Mouse (Mus musculus): ENCODE measurements around the gene Timp3. TPM values are rescaled to one million over a fixed set of nuclear protein-coding genes. Genes with fewer than 3 reads are reported as not detected.

Gene Timp3
- polyA plus RNA-seq (2016; fragmentation: Nextera tagmentation; extraction: Ambion mirVana): 42.3 and 46.1 TPM in 2 replicates

DNA sequence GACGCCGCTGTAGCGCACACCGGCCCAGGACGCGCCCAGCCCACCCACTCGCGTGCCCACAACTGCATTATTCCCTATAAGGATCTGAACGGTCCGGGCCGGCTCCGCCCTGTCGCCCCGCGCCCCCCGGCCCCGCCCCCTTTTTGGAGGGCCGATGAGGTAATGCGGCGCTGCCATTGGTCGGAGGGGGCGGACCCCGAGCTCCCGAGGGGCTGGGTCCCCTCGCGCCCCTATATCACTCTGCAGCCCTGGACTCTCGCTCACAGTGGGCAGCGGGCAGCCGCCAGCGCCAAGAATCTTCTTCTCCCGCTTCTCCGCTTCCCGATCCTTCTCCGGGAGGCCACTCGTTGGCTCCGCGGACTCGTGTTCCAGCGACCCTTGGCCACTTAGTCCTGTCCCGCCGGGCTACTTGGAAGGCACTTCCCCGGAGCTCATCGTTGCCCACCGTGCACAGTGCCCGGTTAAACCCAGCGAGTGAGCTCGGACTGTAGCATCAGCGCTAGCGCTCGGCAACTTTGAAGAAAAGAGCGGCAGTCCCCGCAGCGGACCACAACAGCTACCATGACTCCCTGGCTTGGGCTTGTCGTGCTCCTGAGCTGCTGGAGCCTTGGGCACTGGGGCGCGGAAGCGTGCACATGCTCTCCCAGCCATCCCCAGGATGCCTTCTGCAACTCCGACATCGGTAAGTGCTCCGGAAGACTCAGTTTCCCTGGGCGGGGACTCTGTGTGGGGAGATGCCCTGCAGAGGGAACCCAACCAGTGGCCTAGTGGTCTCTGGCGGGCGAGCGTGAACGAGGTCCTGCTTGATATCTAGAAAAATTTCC, at the start of gene Timp3:
Gene Timp3 (plus strand): TSS at position 80 of the 824 bp plus-strand sequence.
- no peak within 1 kb of the TSS for H3K27ac ChIP-seq
- WGBS: under 1% methylated on average over 62 of the region's 65 CpGs
- peak within 1 kb of the TSS; percentile 60 for H3K9ac ChIP-seq

DNA sequence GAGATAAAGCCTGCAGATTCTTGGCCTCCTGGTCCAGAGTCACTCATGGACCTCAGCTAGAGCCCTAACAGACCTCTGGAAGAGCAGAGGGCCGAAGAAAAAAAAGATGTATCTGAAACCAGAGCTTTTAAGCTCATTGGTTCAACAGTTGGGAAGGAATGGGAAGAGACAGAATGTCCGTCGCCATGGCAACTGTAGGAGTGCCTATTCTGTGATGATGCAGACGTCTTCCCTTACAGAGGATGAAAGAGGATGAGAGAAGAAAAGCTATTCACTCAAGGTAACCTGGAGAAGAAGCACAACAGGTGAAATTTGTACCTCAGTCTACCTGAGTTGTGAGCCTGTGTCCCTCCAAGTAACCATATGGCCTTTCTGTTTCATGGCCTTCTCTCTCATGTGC, 44.0 kb upstream of the Timp3 start:
- H3K4me3 ChIP-seq: no peak overlapping the region
- 0 out of 2 replicates have a peak, but pooled peaks cover 4% of the 10 kb centered on the region for H3K9me3 ChIP-seq (replicated peaks)
- no peak overlapping the region for H3K4me2 ChIP-seq (replicated peaks)
- WGBS: 59% methylated on average over 4 of the region's 4 CpGs
- H3K36me3 ChIP-seq: no peaks in the 10 kb centered on the region
- ATAC-seq (ENCODE audit: low FRiP score): no peak
- H3K9ac ChIP-seq: no peak overlapping the region
- H3K4me1 ChIP-seq: no peaks in the 10 kb centered on the region
- H3K27ac ChIP-seq: no peak overlapping the region
- H3K27me3 ChIP-seq: no peaks in the 10 kb centered on the region

More for the DNA sequence above, at the start of gene Timp3:
- no peaks in the 10 kb centered on the region for H3K36me3 ChIP-seq
- peak within 1 kb of the TSS; percentile 45 for H3K4me3 ChIP-seq
- H3K27me3 ChIP-seq: peaks cover 17% of the 10 kb centered on the region
- H3K4me2 ChIP-seq (replicated peaks): peak within 1 kb of the TSS; percentile 85
- H3K9me3 ChIP-seq (replicated peaks): no peaks in the 10 kb centered on the region
- H3K4me1 ChIP-seq: peaks cover 28% of the 10 kb centered on the region
- peak; percentile 88 for ATAC-seq (ENCODE audit: low FRiP score)

DNA sequence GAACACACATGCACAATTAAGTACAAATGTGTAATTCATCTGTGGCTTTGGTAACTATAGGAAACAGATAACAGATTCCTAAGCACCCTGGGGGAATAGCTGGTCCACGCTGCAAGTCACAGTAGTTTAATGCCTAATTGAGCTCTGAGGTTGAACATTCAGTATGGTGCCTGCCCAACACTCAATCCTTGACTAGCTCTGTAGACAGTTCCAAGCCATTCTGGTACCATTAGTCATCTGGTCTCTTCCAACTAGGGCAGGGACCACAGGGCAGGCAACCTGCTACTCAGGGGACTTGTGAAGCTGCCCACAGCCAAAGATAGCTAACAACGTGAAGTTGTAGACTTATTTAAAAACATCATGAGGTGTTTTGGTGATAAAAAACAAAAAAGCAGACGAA, 43.1 kb upstream of the Timp3 start:
- H3K4me2 ChIP-seq (replicated peaks): no peak overlapping the region
- H3K4me3 ChIP-seq: no peak overlapping the region
- 83% methylated on average over 3 of the region's 3 CpGs for WGBS
- H3K9ac ChIP-seq: no peak overlapping the region
- 0 out of 2 replicates have a peak, but pooled peaks cover 4% of the 10 kb centered on the region for H3K9me3 ChIP-seq (replicated peaks)
- H3K27ac ChIP-seq: no peak overlapping the region
- H3K27me3 ChIP-seq: no peaks in the 10 kb centered on the region
- ATAC-seq (ENCODE audit: low FRiP score): no peak
- H3K4me1 ChIP-seq: no peaks in the 10 kb centered on the region
- no peaks in the 10 kb centered on the region for H3K36me3 ChIP-seq

DNA sequence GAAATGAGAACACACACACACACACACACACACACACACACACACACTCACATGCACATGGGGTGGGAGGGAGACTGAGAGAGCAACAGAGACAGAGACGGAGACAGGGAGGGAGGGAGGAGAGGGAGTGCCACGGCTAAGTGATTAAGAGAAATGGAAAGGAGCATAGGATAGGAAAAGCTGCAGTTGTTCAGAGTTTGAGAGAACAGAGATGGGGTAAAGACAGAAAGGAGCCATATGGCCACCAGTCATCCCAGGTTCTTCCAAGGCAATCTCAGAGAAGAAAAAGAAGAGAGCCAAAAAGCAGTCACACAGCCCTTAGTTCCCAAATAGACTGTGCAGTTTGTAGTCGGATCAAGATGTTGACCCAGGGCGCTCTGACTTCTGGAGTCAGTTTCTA, 42.1 kb upstream of the Timp3 start:
- Histone ChIP-seq H3K9ac (no peak overlapping the region), H3K4me3 (no peak overlapping the region), H3K27ac (no peak overlapping the region), H3K4me1 (no peaks in the 10 kb centered on the region), H3K27me3 (no peaks in the 10 kb centered on the region), H3K4me2 (replicated peaks) (no peak overlapping the region), H3K36me3 (no peaks in the 10 kb centered on the region), H3K9me3 (replicated peaks) (0 out of 2 replicates have a peak, but pooled peaks cover 4% of the 10 kb centered on the region)
- no peak for ATAC-seq (ENCODE audit: low FRiP score)
- WGBS: 85% methylated on average over 4 of the region's 4 CpGs

DNA sequence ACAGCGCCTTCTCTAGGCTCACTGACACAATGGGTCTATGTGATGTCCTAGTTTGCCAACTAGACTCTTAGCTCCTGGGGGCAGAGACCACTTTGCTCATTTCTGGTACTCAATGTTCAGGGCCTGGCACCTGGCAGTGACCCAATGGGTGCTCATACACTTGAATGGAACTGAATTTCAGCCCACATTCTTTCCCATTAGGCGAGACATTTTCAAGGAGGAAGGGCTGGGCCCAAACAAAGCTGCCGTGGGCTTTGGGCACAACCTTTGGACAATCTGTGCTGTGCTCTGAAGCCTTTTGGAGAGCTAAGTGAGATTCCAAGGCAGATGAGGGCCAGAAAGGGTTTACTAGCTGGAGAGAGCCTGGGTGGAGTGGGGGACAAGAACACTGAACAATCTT, 41.2 kb upstream of the Timp3 start:
- Histone ChIP-seq H3K4me2 (replicated peaks) (no peak overlapping the region), H3K9me3 (replicated peaks) (0 out of 2 replicates have a peak, but pooled peaks cover 4% of the 10 kb centered on the region), H3K9ac (no peak overlapping the region), H3K27me3 (no peaks in the 10 kb centered on the region), H3K4me1 (no peaks in the 10 kb centered on the region), H3K4me3 (no peak overlapping the region), H3K36me3 (no peaks in the 10 kb centered on the region), H3K27ac (no peak overlapping the region)
- no peak for ATAC-seq (ENCODE audit: low FRiP score)
- 76% methylated on average over 3 of the region's 3 CpGs for WGBS

DNA sequence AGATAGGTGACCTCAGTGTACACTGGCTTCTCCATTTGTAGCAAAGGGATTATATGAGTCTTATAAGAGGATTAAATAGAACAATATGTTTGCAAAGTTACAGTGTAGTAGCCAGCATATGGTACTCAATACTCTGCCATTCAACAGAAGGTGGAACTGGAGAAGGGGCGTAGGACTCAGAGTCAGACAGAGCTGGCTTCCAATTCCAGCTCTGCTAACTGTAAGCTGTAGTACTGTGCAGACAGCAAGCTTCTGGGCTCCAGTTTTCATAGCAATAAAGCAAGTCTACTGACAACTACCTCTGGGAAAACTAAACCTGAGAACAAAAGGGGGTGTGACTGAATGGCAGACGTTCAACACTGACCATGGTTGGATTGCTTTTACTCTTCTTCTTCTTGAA, 38.4 kb upstream of the Timp3 start:
- H3K4me1 ChIP-seq: no peaks in the 10 kb centered on the region
- 0 out of 2 replicates have a peak, but pooled peaks cover 4% of the 10 kb centered on the region for H3K9me3 ChIP-seq (replicated peaks)
- WGBS: 82% methylated on average over 2 of the region's 2 CpGs
- no peaks in the 10 kb centered on the region for H3K27me3 ChIP-seq
- H3K4me2 ChIP-seq (replicated peaks): no peak overlapping the region
- H3K9ac ChIP-seq: no peak overlapping the region
- H3K27ac ChIP-seq: no peak overlapping the region
- ATAC-seq (ENCODE audit: low FRiP score): no peak
- H3K36me3 ChIP-seq: no peaks in the 10 kb centered on the region
- no peak overlapping the region for H3K4me3 ChIP-seq

DNA sequence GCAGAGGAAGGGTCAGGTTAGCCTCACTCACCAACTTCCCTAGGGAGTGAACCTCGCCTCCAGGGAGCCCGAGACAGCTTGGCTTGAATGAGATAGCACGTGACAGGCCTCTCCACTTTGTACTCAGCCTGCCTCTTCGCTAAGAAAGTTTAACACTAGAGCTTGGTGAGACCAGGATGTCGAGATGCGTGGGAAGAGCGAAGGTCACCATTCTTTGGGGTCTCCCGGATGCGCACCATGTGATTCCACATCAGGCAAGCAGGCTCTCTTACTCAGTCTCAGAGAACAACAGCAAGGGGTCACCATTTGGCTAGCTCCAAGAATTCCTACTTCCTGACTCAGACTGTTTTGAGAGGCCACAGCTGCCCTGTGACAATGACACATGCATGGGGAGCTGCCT, 35.6 kb upstream of the Timp3 start:
- no peak overlapping the region for H3K9ac ChIP-seq
- H3K4me2 ChIP-seq (replicated peaks): no peak overlapping the region
- H3K27ac ChIP-seq: no peak overlapping the region
- 82% methylated on average over 9 of the region's 9 CpGs for WGBS
- 0 out of 2 replicates have a peak, but pooled peaks cover 4% of the 10 kb centered on the region for H3K9me3 ChIP-seq (replicated peaks)
- H3K36me3 ChIP-seq: no peaks in the 10 kb centered on the region
- no peak for ATAC-seq (ENCODE audit: low FRiP score)
- no peak overlapping the region for H3K4me3 ChIP-seq
- no peaks in the 10 kb centered on the region for H3K27me3 ChIP-seq
- no peaks in the 10 kb centered on the region for H3K4me1 ChIP-seq

DNA sequence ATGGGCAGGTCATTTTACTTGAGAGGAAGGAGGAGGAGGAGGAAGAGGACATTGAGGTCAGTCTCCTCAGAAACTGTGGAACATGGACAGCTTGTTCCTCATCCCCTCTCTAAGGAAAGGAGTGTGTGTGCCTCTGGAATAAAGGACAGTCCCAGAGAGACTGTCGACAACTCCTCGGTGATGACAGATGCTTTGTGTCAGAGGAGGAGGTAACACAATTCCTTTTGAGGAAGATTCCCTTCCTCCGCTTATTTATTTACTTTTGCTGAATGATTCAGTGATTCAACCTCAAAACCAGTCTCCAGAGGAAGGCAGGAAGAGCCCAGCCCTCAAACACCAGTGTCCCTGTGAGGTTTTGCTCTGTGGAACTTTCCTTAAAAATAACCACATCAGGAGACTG, 29.9 kb upstream of the Timp3 start:
- ATAC-seq (ENCODE audit: low FRiP score): no peak
- Histone ChIP-seq H3K9me3 (replicated peaks) (no peaks in the 10 kb centered on the region), H3K36me3 (no peaks in the 10 kb centered on the region), H3K27ac (no peak overlapping the region), H3K4me2 (replicated peaks) (no peak overlapping the region), H3K4me3 (no peak overlapping the region), H3K9ac (no peak overlapping the region), H3K27me3 (no peaks in the 10 kb centered on the region), H3K4me1 (no peaks in the 10 kb centered on the region)
- 48% methylated on average over 3 of the region's 3 CpGs for WGBS

DNA sequence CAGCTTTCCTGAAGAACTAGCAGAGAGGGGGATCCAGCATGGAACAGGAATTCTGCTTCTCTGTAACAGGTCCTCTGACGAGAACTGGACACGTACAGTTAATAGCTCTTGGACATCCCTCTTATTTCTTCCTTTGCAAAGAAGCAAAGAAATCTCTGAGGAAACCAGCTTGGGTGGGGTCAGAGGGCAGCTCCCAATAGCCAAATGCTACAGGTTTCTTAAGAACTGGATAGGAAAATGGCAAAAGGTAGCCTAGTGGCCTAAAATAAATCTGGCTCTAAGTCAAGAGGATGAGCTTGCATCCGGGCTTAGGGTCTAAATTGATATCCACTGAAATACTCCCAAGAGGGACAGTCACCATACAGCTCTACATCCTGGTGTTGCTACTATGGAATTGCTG, 27.3 kb upstream of the Timp3 start:
- H3K27ac ChIP-seq: no peak overlapping the region
- H3K9me3 ChIP-seq (replicated peaks): no peaks in the 10 kb centered on the region
- no peak overlapping the region for H3K4me3 ChIP-seq
- ATAC-seq (ENCODE audit: low FRiP score): no peak
- 91% methylated on average over 3 of the region's 3 CpGs for WGBS
- H3K4me2 ChIP-seq (replicated peaks): no peak overlapping the region
- no peaks in the 10 kb centered on the region for H3K4me1 ChIP-seq
- no peaks in the 10 kb centered on the region for H3K36me3 ChIP-seq
- H3K9ac ChIP-seq: no peak overlapping the region
- no peaks in the 10 kb centered on the region for H3K27me3 ChIP-seq

DNA sequence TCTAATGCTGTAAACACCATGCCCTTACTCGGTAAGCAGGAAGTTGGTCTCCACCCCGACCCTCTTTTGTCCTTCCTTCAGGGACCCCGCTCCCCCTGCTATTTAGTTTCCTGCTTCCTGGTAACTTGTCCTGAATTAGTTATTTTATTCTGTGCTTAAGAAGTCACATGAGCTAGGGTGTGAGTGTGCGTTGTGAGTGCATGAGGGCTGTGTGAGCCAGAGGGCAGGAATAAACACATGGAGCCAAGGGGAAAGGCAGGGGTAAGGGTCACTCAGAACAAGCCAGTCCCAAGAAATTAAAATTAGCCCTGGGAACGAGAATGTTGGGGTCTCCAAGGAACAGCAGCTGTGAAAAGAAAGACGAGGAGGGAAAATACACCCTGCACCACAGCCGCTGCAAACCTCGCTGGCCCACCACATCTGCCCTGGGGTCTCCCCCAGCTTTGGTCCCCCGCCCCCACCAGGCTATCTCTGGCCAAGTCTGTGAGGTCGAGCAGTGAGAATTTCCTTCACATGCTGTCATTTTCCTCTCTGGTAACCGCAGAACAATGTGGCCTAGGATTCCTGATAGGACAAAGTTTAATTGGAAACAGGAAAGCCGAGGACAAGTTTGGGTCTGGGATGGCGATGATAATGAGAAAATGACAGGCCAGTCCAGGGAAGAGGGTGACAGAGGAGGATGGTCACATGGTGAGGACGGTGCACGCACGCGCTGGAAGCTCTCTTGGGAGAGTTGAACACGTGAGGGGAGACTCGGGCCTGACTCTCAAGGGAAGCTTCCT, 26.6 kb upstream of the Timp3 start:
- H3K27me3 ChIP-seq: no peaks in the 10 kb centered on the region
- H3K27ac ChIP-seq: no peak overlapping the region
- H3K4me3 ChIP-seq: no peak overlapping the region
- H3K9me3 ChIP-seq (replicated peaks): no peaks in the 10 kb centered on the region
- no peaks in the 10 kb centered on the region for H3K4me1 ChIP-seq
- WGBS: 59% methylated on average over 19 of the region's 19 CpGs
- no peak overlapping the region for H3K4me2 ChIP-seq (replicated peaks)
- ATAC-seq (ENCODE audit: low FRiP score): no peak
- no peak overlapping the region; the same call in 1 of the 2 replicates for H3K9ac ChIP-seq
- no peaks in the 10 kb centered on the region for H3K36me3 ChIP-seq

DNA sequence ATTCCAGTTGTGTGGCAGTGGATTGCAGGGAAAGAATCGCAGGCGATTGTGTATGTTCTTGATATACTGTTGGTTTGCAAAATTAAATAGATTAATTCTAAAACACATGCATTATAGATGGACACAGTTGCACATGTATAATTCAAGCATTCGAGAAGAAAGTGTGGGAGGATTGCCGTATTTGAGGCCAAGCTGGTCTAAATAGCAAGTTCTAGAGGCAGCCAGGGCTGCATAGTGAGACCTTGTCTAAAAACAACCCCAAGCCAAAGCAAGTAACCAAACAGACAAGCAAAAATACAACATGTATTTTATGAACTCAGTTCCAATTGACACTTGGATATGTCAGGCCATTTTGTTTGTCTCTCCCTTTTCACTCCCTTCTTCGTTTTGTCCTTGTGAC, 24.6 kb upstream of the Timp3 start:
- Histone ChIP-seq H3K9ac (no peak overlapping the region), H3K27me3 (no peaks in the 10 kb centered on the region), H3K4me3 (no peak overlapping the region), H3K4me2 (replicated peaks) (no peak overlapping the region), H3K4me1 (no peaks in the 10 kb centered on the region), H3K9me3 (replicated peaks) (no peaks in the 10 kb centered on the region), H3K36me3 (no peaks in the 10 kb centered on the region), H3K27ac (no peak overlapping the region)
- 89% methylated on average over 5 of the region's 5 CpGs for WGBS
- no peak for ATAC-seq (ENCODE audit: low FRiP score)

DNA sequence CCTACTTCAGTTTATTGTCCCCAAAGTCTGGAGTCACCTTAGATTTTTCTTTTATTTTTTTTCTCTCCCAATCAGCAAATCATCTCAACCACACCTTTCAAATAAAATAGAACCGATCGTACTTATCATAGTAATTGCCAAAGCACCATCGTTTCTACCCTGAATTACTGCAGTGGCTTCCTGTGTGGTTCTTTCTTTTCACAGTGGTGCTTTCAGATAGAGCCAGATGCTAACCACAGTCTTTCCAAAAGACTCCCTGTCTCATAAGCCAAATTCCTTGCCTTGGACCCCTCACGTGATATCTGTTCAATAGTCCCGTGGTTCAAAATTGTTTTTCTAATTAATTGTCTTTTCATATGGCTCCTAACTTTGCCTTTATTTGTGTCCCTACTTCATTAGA, 22.8 kb upstream of the Timp3 start:
- H3K4me1 ChIP-seq: no peaks in the 10 kb centered on the region
- no peak overlapping the region for H3K4me3 ChIP-seq
- H3K9me3 ChIP-seq (replicated peaks): no peaks in the 10 kb centered on the region
- H3K27me3 ChIP-seq: no peaks in the 10 kb centered on the region
- 86% methylated on average over 5 of the region's 5 CpGs for WGBS
- no peak overlapping the region for H3K9ac ChIP-seq
- ATAC-seq (ENCODE audit: low FRiP score): no peak
- no peaks in the 10 kb centered on the region for H3K36me3 ChIP-seq
- H3K27ac ChIP-seq: no peak overlapping the region
- H3K4me2 ChIP-seq (replicated peaks): no peak overlapping the region

Measured in hindbrain, embryonic 12.5 days (tissue).